Mouse (Mus musculus): ENCODE results near the gene Antxr2. TPM values are rescaled to one million over a fixed set of nuclear protein-coding genes. Genes with fewer than 3 reads are reported as not detected.

The Antxr2 gene
- polyA plus RNA-seq, 1 experiment = 11.1 TPM

GRCm38 (mm10) chr5:97913901-97914300, 116.9 kb downstream of the Antxr2 start:
- no peak for DNase-seq (ENCODE audit: low read depth)

- no peak for DNase-seq (ENCODE audit: low read depth)
These were observed 123.4 kb downstream of the Antxr2 start for GRCm38 (mm10) chr5:97907482-97907881.

- no peak for DNase-seq (ENCODE audit: low read depth)
These were observed 124.1 kb downstream of the Antxr2 start for GRCm38 (mm10) chr5:97906537-97907266.

- DNase-seq (ENCODE audit: low read depth) = no peak
These were observed 125.0 kb downstream of the Antxr2 start for GRCm38 (mm10) chr5:97905856-97906255.

GRCm38 (mm10) chr5:97901096-97901495, 129.7 kb downstream of the Antxr2 start:
- no peak for DNase-seq (ENCODE audit: low read depth)

GRCm38 (mm10) chr5:97899321-97899720, 131.5 kb downstream of the Antxr2 start:
- DNase-seq (ENCODE audit: low read depth) = no peak

GRCm38 (mm10) chr5:97885427-97885826, 145.4 kb downstream of the Antxr2 start:
- DNase-seq (ENCODE audit: low read depth) = no peak

- DNase-seq (ENCODE audit: low read depth) = no peak
These were observed 146.7 kb downstream of the Antxr2 start for GRCm38 (mm10) chr5:97884110-97884509.

- no peak for DNase-seq (ENCODE audit: low read depth)
These were observed 149.4 kb downstream of the Antxr2 start for GRCm38 (mm10) chr5:97881421-97881820.

GRCm38 (mm10) chr5:97880115-97880514, 150.7 kb downstream of the Antxr2 start:
- no peak for DNase-seq (ENCODE audit: low read depth)

GRCm38 (mm10) chr5:97878871-97879270, 152.0 kb downstream of the Antxr2 start:
- no peak for DNase-seq (ENCODE audit: low read depth)

GRCm38 (mm10) chr5:97878215-97878794, 152.5 kb downstream of the Antxr2 start:
- no peak for DNase-seq (ENCODE audit: low read depth)

- DNase-seq (ENCODE audit: low read depth) = no peak
These were observed 153.9 kb downstream of the Antxr2 start for GRCm38 (mm10) chr5:97876895-97877294.

- no peak for DNase-seq (ENCODE audit: low read depth)
These were observed 162.9 kb downstream of the Antxr2 start for GRCm38 (mm10) chr5:97867921-97868320.

GRCm38 (mm10) chr5:97866975-97867374, 163.9 kb downstream of the Antxr2 start:
- DNase-seq (ENCODE audit: low read depth) = no peak

GRCm38 (mm10) chr5:97857101-97857500, 173.7 kb downstream of the Antxr2 start:
- DNase-seq (ENCODE audit: low read depth) = no peak

GRCm38 (mm10) chr5:97851981-97852748, 178.7 kb downstream of the Antxr2 start:
- no peak for DNase-seq (ENCODE audit: low read depth)

GRCm38 (mm10) chr5:97847204-97847895, 183.5 kb downstream of the Antxr2 start:
- no peak for DNase-seq (ENCODE audit: low read depth)

GRCm38 (mm10) chr5:97846503-97846902, 184.3 kb downstream of the Antxr2 start:
- no peak for DNase-seq (ENCODE audit: low read depth)

- DNase-seq (ENCODE audit: low read depth) = no peak
These were observed 188.8 kb downstream of the Antxr2 start for GRCm38 (mm10) chr5:97842016-97842415.

GRCm38 (mm10) chr5:97839924-97840279, 190.9 kb downstream of the Antxr2 start:
- DNase-seq (ENCODE audit: low read depth) = no peak

- no peak for DNase-seq (ENCODE audit: low read depth)
These were observed 191.4 kb downstream of the Antxr2 start for GRCm38 (mm10) chr5:97839271-97839923.
